Mouse (Mus musculus): ENCODE measurements around the gene Stard3.

DNA sequence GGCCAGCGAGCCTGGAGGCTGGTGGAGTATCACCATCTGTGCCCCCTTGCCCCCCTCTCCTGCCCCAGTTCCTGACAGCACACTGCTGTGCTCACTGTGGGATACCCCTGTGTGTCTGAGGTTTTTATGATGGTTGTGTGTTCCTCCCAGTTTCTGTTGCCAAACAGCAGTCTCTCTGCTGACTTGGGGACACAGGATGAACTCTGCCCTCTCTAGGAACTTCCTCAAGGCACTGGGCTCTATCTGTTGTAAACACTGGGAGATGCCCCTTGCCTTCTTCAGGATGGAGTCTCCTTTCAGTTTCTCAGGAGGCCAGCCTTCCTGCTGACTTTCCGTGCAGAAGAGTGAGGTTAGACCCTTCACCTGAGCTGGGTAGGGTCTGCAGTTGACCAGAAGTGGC, 56.0 kb downstream of the Stard3 start:
- TF ChIP-seq CTCF (IDR thresholded peaks at IDR 0.05; ENCODE audit: extremely low read depth, insufficient read length, insufficient replicate concordance, low read depth, low read length), result no peak
- no peak for TF ChIP-seq POLR2A (IDR thresholded peaks at IDR 0.05; ENCODE audit: low read depth, low read length)
